Mouse (Mus musculus) midbrain, embryonic 13.5 days (tissue): ENCODE measurements at regions not wholly inside any gene's neighbourhood (a gene's known extent, or its start where the extent isn't known, plus 50 kb on each side); places are given as distances from the start of the nearest gene placed in this dataset.
A peak's percentile ranks its signal among the peaks of the same experiment; 100 is the strongest.

ENCODE experiments used
- ATAC-seq: fragments of 200-750 bp; cut with Nextera tagmentation; 2 replicates; pipeline ENCODE4 v1.8.0; 2017; ENCODE audit warnings: mild to moderate bottlenecking, moderate TSS enrichment, moderate library complexity
- H3K27ac ChIP-seq: fragments of 300-500 bp; sonication (generic); 2 replicates; pipeline ENCODE4 v1.5.1; 2015; ENCODE audit warnings: inconsistent platforms, mild to moderate bottlenecking, moderate library complexity
- H3K27me3 ChIP-seq: fragments of 300-500 bp; sonication (generic); 2 replicates; pipeline ENCODE4 v1.6.1; 2015; ENCODE audit warnings: mild to moderate bottlenecking, inconsistent platforms
- H3K36me3 ChIP-seq: fragments of 300-500 bp; sonication (generic); 2 replicates; pipeline ENCODE4 v1.6.1; 2015; ENCODE audit warnings: mild to moderate bottlenecking, inconsistent platforms
- H3K4me1 ChIP-seq: fragments of 300-500 bp; sonication (generic); replicated peaks from 2 replicates; pipeline ENCODE4 v1.6.1; 2015; ENCODE audit warnings: inconsistent platforms
- H3K4me2 ChIP-seq: fragments of 300-500 bp; sonication (generic); replicated peaks from 2 replicates; pipeline ENCODE4 v1.6.1; 2015; ENCODE audit warnings: moderate library complexity, mild to moderate bottlenecking, inconsistent platforms
- H3K4me3 ChIP-seq: fragments of 300-500 bp; sonication (generic); replicated peaks from 2 replicates; pipeline ENCODE4 v1.5.1; 2015; ENCODE audit warnings: mild to moderate bottlenecking, inconsistent platforms
- H3K9ac ChIP-seq: fragments of 300-500 bp; sonication (generic); replicated peaks from 2 replicates; pipeline ENCODE4 v1.6.1; 2015; ENCODE audit warnings: mild to moderate bottlenecking, inconsistent platforms
- H3K9me3 ChIP-seq: fragments of 300-500 bp; sonication (generic); 2 replicates; pipeline ENCODE4 v1.6.1; 2016; ENCODE audit warnings: mild to moderate bottlenecking, inconsistent platforms
- WGBS: fragments of 180-500 bp; shearing (Covaris S2); methylation state at CpG from one replicate; pipeline ENCODE4 v1.1.7; 2015; 5-methylcytosine and 5-hydroxymethylcytosine counted together

DNA sequence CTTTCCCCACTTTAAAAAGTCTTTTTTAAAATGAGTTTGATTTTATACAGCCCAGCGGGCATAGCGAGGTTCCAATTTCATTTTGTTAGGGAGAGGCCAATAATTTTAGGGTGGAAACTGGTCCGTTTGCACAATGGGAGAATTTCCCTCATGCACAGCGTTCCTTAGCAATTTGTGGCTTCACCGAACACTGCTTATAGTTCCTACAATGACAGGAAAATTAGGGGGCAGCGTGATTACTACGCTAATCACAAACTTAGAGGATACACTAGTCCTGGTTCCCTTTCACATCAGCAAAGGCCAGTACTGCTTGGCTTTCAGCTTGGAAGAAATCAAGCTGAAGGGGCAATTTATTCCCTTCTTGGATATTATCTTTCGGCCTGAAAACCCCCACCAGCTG, 745.1 kb upstream of the Gm19410 start:
- no peak overlapping the region for H3K4me3 ChIP-seq
- no peaks in the 10 kb centered on the region for H3K4me1 ChIP-seq
- ATAC-seq = no peak
- H3K9me3 ChIP-seq = peaks cover 7% of the 10 kb centered on the region; the same call in 1 of the 2 replicates
- no peak overlapping the region for H3K4me2 ChIP-seq
- H3K27me3 ChIP-seq = no peaks in the 10 kb centered on the region
- H3K27ac ChIP-seq = no peak overlapping the region
- 86% methylated on average over 8 of the region's 8 CpGs for WGBS
- H3K36me3 ChIP-seq = no peaks in the 10 kb centered on the region
- no peak overlapping the region for H3K9ac ChIP-seq

DNA sequence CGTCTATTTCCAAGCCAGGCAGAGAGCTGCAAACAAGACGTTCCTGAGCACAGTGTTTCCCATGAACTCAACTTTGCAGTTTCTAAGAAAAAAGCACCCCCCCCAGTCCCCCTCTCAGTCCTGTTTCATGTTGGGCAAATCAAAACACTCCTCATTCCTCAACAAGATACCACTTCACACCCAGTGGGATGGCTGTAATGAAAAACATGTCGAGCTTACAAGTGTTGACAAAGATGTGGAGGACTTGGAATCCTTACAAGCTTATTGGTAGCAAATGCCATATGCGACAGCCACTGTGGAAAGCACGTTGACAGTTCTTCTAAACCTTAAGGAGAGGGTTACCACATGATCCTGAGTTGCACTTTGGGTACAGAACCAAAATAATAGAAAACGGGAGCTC, 742.9 kb upstream of the Gm19410 start:
- Histone ChIP-seq H3K36me3 (no peaks in the 10 kb centered on the region), H3K9ac (no peak overlapping the region), H3K4me1 (no peaks in the 10 kb centered on the region), H3K4me2 (no peak overlapping the region), H3K27ac (no peak overlapping the region), H3K4me3 (no peak overlapping the region), H3K9me3 (0 out of 2 replicates have a peak, but pooled peaks cover 3% of the 10 kb centered on the region), H3K27me3 (no peaks in the 10 kb centered on the region)
- WGBS = 79% methylated on average over 6 of the region's 6 CpGs
- no peak for ATAC-seq

DNA sequence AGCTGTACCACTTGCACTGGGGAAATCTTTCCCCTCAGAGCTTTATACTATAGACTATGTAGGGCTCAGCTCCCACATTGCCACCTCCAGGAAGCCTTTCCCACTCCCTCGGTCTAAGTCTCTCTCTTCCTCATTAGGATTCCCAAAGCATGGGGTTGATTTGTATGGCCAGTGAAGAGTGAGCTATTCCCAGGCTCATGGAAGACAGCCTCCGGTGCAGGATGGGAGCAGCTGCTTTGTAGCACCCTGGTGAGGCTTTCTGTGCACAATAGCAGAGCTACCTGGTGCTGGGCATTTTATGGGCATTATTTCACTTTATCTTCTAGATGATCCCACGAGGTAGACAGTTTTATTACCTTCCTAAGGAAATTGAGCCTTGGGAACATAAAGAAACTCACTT, 717.8 kb upstream of the Gm19410 start:
- Histone ChIP-seq H3K9me3 (no peaks in the 10 kb centered on the region), H3K27me3 (no peaks in the 10 kb centered on the region), H3K27ac (no peak overlapping the region), H3K36me3 (no peaks in the 10 kb centered on the region), H3K9ac (no peak overlapping the region), H3K4me1 (no peaks in the 10 kb centered on the region), H3K4me3 (no peak overlapping the region), H3K4me2 (no peak overlapping the region)
- 77% methylated on average over 3 of the region's 3 CpGs for WGBS
- no peak for ATAC-seq

DNA sequence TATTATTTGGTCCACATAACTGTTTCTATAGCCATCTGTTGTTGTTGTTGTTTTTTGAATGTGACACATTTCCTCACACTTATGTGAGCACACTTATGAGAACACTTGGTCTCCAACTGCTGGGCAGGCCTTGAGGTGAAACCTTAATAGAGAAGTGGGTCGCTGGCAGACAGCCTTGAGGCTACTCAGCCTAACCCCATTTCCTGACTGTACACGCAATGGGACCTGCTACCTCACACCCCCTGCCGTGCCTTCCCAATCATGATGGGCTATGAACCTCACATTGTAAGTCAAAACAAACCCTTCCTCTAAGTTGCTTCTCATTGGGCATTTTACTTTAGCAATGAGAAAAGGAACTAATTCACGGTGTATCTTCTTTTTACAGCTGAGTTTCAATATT, 712.1 kb upstream of the Gm19410 start:
- Histone ChIP-seq H3K27ac (no peak overlapping the region), H3K9ac (no peak overlapping the region), H3K36me3 (no peaks in the 10 kb centered on the region), H3K9me3 (no peaks in the 10 kb centered on the region), H3K27me3 (no peaks in the 10 kb centered on the region), H3K4me3 (no peak overlapping the region), H3K4me1 (no peaks in the 10 kb centered on the region), H3K4me2 (no peak overlapping the region)
- WGBS = 90% methylated on average over 4 of the region's 4 CpGs
- ATAC-seq = no peak

DNA sequence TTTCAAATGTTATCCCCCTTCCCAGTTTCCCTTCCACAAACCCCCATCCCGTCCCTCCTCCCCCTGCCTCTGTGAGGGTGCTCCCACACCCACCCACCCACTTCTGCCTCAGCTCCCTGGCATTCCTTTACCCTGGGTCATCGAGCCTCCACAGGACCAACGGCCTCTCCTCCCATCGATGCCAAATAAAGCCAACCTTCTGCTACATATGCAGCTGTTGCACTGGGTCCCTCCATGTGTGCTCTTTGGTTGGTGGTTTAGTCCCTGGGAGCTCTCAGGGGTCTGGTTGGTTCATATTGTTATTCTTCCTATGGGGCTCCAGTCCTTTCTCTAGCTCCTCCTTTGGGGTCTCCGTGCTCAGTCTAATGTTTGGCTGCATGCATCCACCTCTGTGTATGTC, 704.5 kb upstream of the Gm19410 start:
- Histone ChIP-seq H3K27ac (no peak overlapping the region), H3K9ac (no peak overlapping the region), H3K36me3 (no peaks in the 10 kb centered on the region), H3K4me2 (no peak overlapping the region), H3K4me1 (no peaks in the 10 kb centered on the region), H3K4me3 (no peak overlapping the region), H3K27me3 (no peaks in the 10 kb centered on the region), H3K9me3 (no peaks in the 10 kb centered on the region)
- 80% methylated on average over 5 of the region's 5 CpGs for WGBS
- no peak for ATAC-seq

DNA sequence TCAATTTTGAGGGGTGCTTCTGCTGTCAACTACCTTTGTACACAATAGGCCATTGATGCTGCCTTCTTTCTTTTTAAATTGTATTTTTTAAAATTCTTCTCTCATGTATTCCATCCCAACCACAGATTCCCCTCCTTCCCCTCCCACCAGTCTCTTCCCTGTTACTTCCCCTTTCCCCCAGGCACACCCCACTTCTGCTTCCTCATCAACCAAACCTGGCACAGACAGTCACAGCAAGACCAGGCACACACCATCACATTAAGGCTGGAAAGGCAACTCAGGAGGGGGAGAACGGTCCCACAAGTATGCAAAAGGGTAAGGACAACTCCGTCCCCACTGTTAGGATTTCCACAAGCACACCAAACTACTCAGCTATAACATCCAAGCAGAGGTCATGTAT, 697.4 kb upstream of the Gm19410 start:
- Histone ChIP-seq H3K27me3 (no peaks in the 10 kb centered on the region), H3K36me3 (no peaks in the 10 kb centered on the region), H3K4me1 (no peaks in the 10 kb centered on the region), H3K27ac (no peak overlapping the region), H3K4me2 (no peak overlapping the region), H3K9me3 (no peaks in the 10 kb centered on the region), H3K9ac (no peak overlapping the region), H3K4me3 (no peak overlapping the region)
- no peak for ATAC-seq
- WGBS = 89% methylated on average over 2 of the region's 2 CpGs

DNA sequence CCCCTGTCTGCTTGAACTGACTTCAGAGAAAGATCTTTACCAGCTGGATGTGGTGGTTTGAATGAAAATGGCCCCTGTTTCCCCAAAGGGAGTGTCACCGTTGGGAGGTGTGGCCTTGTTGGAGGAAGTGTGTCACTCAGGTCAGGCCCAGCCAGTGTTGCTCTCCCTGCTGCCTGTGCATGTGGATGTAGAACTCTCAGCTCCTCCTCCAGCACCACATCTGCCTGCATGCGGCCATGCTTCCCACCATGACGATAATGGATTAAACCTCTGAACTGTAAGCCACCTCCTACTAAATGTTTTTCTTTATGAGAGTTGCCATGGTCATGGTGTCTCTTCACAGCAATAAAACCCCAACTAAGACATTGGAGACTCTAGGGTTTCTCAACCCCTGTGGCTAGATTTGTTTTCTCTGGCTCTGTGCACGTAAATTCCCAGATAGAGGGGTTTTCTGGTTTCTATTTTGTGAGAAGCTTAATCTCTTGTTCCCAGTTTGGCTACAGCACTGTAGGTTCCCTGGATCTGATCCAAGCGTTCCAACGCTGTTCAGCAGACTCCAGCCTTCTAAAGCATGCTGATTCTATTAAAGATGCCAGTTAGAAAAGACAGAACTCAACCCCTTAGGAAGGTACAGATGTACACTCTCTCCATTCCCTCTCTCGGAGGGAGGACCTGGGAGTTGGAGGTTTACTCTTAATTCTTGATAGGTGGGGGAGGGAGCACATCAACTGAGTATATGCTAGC, 695.2 kb upstream of the Gm19410 start:
- WGBS = 77% methylated on average over 7 of the region's 7 CpGs
- no peak overlapping the region for H3K9ac ChIP-seq
- no peaks in the 10 kb centered on the region for H3K27me3 ChIP-seq
- no peaks in the 10 kb centered on the region for H3K4me1 ChIP-seq
- H3K4me2 ChIP-seq = no peak overlapping the region
- H3K9me3 ChIP-seq = no peaks in the 10 kb centered on the region
- no peak overlapping the region for H3K27ac ChIP-seq
- 0 out of 2 replicates have a peak, but pooled peaks have one; percentile 50 for ATAC-seq
- no peaks in the 10 kb centered on the region for H3K36me3 ChIP-seq
- no peak overlapping the region for H3K4me3 ChIP-seq

DNA sequence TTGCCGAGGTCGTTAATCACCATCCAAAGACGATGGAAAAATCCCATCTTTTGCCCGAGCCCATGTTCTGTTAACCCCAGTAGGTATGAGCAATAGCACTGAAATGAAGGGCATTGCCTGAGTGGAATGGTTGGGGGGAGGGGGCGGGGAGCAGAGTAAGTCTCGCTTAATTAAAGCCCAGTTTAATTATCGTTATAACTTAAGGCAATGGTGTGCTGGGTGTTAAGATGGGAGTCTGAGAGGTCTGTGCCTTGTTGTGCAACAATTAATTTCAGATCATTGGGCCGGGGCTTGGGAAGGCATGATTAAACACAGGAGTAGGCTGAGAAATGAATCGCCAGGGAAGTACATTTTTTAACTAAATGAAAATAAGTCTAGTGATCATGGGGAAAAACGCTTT, 689.6 kb upstream of the Gm19410 start:
- Histone ChIP-seq H3K9ac (no peak overlapping the region), H3K4me1 (no peaks in the 10 kb centered on the region), H3K36me3 (no peaks in the 10 kb centered on the region), H3K4me3 (no peak overlapping the region), H3K9me3 (no peaks in the 10 kb centered on the region), H3K27ac (no peak overlapping the region), H3K27me3 (no peaks in the 10 kb centered on the region), H3K4me2 (no peak overlapping the region)
- 83% methylated on average over 10 of the region's 10 CpGs for WGBS
- no peak for ATAC-seq

DNA sequence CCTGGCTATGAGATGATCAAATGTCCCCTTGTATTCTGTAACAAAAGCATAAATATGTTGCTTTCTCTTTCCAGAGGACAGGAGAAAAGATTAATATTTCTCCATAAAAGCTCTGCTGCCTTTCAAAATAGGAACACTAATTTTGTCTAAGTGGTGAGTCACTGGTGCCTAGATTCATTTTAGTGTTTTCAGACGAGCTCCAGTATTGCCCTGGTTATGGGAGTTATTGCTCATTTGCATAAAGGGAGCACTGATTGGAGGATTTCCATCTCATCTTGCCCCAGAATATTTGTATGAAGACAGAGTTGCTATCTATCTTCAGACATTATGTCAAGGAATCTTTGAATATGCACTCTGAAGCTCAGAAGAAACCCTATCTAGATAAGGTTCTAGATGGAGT, 682.4 kb upstream of the Gm19410 start:
- H3K27me3 ChIP-seq = no peaks in the 10 kb centered on the region
- H3K27ac ChIP-seq = no peak overlapping the region
- 71% methylated on average over 1 of the region's 1 CpGs for WGBS
- H3K4me2 ChIP-seq = no peak overlapping the region
- H3K9ac ChIP-seq = no peak overlapping the region
- no peak for ATAC-seq
- H3K4me1 ChIP-seq = no peaks in the 10 kb centered on the region
- H3K9me3 ChIP-seq = no peaks in the 10 kb centered on the region
- H3K4me3 ChIP-seq = no peak overlapping the region
- H3K36me3 ChIP-seq = no peaks in the 10 kb centered on the region

DNA sequence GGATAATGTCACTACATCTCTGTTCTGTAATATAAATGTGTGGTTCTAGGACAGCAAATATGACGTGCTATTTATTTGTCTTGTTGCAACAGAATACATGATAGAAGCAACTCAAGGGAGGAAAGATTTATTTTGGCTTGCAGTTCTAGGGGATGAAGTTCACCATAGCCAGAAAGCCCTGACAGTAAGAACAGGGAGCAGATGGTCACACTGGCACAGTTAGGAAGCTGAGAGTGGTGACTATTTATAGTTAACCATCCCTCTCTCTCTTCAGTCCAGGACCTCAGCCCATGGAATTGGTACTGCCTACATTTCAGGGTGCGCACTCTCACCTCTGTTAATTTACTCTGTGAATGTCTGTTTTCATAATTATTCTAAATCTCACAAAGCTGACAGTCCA, 678.5 kb upstream of the Gm19410 start:
- no peak for ATAC-seq
- Histone ChIP-seq H3K27ac (no peak overlapping the region), H3K4me1 (0 out of 2 replicates have a peak, but pooled peaks cover 8% of the 10 kb centered on the region), H3K4me3 (no peak overlapping the region), H3K9ac (no peak overlapping the region), H3K9me3 (no peaks in the 10 kb centered on the region), H3K27me3 (no peaks in the 10 kb centered on the region), H3K36me3 (no peaks in the 10 kb centered on the region), H3K4me2 (no peak overlapping the region)
- WGBS = 95% methylated on average over 2 of the region's 2 CpGs

DNA sequence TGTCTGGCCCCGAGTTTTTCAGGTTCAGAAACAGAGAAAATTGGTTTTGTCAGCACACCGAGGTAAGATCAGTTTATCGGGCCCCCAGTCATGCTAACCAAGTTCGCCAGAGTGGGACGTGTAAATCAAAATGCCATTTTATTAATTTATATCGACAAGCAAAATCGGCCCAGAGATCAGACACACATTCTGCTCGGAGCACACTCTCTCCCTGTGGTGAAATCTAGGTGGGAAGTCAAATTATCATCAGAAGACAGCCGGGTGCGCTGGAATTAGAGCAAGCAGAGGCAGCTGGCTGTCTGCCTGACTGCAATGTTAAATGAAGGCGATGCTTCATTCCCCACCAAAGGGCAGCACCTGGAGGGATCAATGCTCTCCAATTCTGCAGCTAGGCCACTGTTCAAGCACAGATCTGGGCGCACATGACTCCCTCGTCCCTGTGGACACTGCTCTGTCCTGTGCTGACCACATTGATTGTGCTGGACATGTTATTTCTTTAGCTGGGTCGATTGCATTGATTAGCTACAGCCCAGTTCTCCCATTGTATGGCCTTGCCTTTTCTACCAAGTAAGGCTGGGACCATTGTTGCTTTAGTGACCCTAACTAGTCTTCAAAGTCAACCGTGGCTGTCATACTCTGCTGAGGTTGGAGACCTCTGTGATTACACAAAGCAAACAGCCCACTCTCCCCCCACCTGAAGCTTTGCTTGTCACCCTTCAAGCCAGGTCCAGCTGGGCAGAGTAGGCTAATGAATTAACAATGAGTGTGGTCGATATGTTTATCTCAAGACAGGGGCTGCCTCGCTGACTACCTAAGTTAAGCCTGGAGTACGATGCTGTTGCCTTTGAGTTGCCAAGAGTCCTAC, 677.0 kb upstream of the Gm19410 start:
- peak; percentile 55; the same call in 1 of the 2 replicates for ATAC-seq
- H3K4me3 ChIP-seq = no peak overlapping the region
- H3K9ac ChIP-seq = no peak overlapping the region
- 0 out of 2 replicates have a peak, but pooled peaks cover 8% of the 10 kb centered on the region for H3K4me1 ChIP-seq
- H3K27ac ChIP-seq = peak overlapping the region; percentile 31
- no peaks in the 10 kb centered on the region for H3K9me3 ChIP-seq
- 58% methylated on average over 18 of the region's 18 CpGs for WGBS
- H3K27me3 ChIP-seq = no peaks in the 10 kb centered on the region
- H3K4me2 ChIP-seq = no peak overlapping the region
- no peaks in the 10 kb centered on the region for H3K36me3 ChIP-seq

DNA sequence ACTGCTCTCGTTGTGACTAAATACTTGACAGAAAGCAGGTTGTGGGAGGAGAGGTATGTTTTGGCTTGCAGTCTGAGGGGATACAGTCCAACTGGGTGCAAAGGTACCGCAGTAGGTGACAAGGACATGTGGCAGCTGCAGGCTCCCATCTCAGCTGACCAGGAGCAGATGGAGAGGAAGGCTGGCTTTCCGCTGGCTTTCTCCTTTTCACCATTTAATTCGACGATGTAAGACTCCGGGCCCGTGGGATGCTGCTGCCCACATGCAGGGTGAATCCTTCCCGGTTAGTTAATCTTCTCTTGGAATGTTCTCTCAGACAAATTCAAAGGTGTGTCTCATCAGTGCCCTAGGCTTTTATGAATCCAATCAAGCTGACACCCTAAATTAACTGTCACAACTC, 676.1 kb upstream of the Gm19410 start:
- ATAC-seq = no peak
- Histone ChIP-seq H3K9me3 (no peaks in the 10 kb centered on the region), H3K36me3 (no peaks in the 10 kb centered on the region), H3K9ac (no peak overlapping the region), H3K4me2 (no peak overlapping the region), H3K4me1 (0 out of 2 replicates have a peak, but pooled peaks cover 8% of the 10 kb centered on the region), H3K27ac (no peak overlapping the region), H3K4me3 (no peak overlapping the region), H3K27me3 (no peaks in the 10 kb centered on the region)
- 94% methylated on average over 8 of the region's 8 CpGs for WGBS
